ENCODE assay signal across 9 mouse cellular contexts in the genomic region with DNA sequence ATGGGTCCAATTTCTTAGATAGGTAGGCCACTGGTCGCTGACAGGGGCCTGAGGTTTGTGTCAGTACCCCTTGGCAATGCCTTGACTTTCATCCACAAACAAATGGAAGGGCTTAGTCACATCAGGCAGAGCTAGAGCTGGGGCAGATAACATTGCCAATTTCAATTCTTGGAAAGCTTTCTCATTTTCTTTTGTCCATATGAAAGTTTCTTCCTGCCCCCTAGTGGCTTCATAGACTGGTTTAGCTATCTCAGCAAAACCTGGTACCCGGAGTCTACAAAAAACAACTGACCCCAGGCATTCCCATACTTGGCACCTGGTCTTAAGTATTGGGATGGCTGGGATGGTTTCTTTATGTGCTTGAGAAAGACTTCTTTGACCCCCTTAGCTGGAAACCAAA.
A peak's percentile ranks its signal among the peaks of the same experiment; 100 is the strongest.
DNase-seq lines count a peak whose midpoint lies in the region; ATAC-seq and TF ChIP-seq lines count a peak whose summit lies in the region.
"Had no signal": no experiment of that assay in that cellular context is flagged by ENCODE, and none has a peak within 500 bp of the region (broad histone marks: within the 10 kb centered on the region; RNA-seq: fewer than 3 reads in every experiment).

No protein-coding gene starts in this region.

- ATAC-seq in midbrain, postnatal 0 days (ENCODE audit: low FRiP score): no peak
- ATAC-seq in midbrain, embryonic 13.5 days: no peak

- H3K27me3 ChIP-seq in midbrain, postnatal 0 days (ENCODE audit: insufficient read depth, low read length): no peaks in the 10 kb centered on the region
- H3K27me3 ChIP-seq in midbrain, embryonic 13.5 days: no peaks in the 10 kb centered on the region
- H3K27me3 ChIP-seq: hindbrain, embryonic 15.5 days had no signal

- H3K4me1 ChIP-seq in midbrain, postnatal 0 days (ENCODE audit: insufficient read depth, low read length): no peaks in the 10 kb centered on the region
- H3K4me1 ChIP-seq in midbrain, embryonic 13.5 days (replicated peaks): no peaks in the 10 kb centered on the region
- H3K4me1 ChIP-seq: hindbrain, embryonic 15.5 days had no signal

- no peak overlapping the region for H3K9ac ChIP-seq in midbrain, postnatal 0 days (replicated peaks; ENCODE audit: low read length, poor library complexity, severe bottlenecking)
- H3K9ac ChIP-seq in midbrain, embryonic 13.5 days (replicated peaks): no peak overlapping the region
- H3K9ac ChIP-seq: hindbrain, embryonic 15.5 days had no signal

- no peak overlapping the region for H3K4me2 ChIP-seq in midbrain, postnatal 0 days (ENCODE audit: low read depth, low read length, poor library complexity, severe bottlenecking)
- H3K4me2 ChIP-seq in midbrain, embryonic 13.5 days (replicated peaks): no peak overlapping the region
- H3K4me2 ChIP-seq: hindbrain, embryonic 15.5 days had no signal

- WGBS in midbrain, postnatal 0 days: 49% methylated on average over 2 of the region's 2 CpGs
- WGBS in midbrain, embryonic 13.5 days: 68% methylated on average over 2 of the region's 2 CpGs

- peak; percentile 60 for TF ChIP-seq CTCF in midbrain, postnatal 0 days (IDR thresholded peaks at IDR 0.05)

- peak; percentile 12 to 79 for DNase-seq in frontal cortex, adult 2 months (ENCODE audit: extremely low spot score in 1 of 2, low spot score in 1 of 2)
- no peak for DNase-seq in frontal cortex, postnatal 10 days (ENCODE audit: low spot score in 2 of 2)
- peak; percentile 71 for DNase-seq in midbrain, postnatal 0 days (ENCODE audit: low spot score)
- peak; percentile 72 for DNase-seq in embryo, embryonic 10.5 days (ENCODE audit: low spot score)
- peak; percentile 54 for DNase-seq in retina, embryonic 14.5 days (ENCODE audit: low spot score)
- DNase-seq in urinary bladder, postnatal 4 days (ENCODE audit: low spot score in 2 of 2): no peak
- DNase-seq in B cell, adult 2 months: no peak

- no peak overlapping the region for H3K27ac ChIP-seq in midbrain, postnatal 0 days (ENCODE audit: low read depth, low read length)
- no peak overlapping the region for H3K27ac ChIP-seq in midbrain, embryonic 13.5 days
- H3K27ac ChIP-seq: hindbrain, embryonic 15.5 days had no signal

- no peaks in the 10 kb centered on the region for H3K9me3 ChIP-seq in midbrain, postnatal 0 days (ENCODE audit: low read length)
- H3K9me3 ChIP-seq in midbrain, embryonic 13.5 days: no peaks in the 10 kb centered on the region
- H3K9me3 ChIP-seq: hindbrain, embryonic 15.5 days had no signal

- H3K4me3 ChIP-seq in midbrain, postnatal 0 days (ENCODE audit: low read depth, low read length): no peak overlapping the region
- no peak overlapping the region for H3K4me3 ChIP-seq in midbrain, embryonic 13.5 days (replicated peaks)
- H3K4me3 ChIP-seq: hindbrain, embryonic 15.5 days had no signal

- H3K36me3 ChIP-seq in midbrain, postnatal 0 days (ENCODE audit: insufficient read depth, low read length): no peaks in the 10 kb centered on the region
- no peaks in the 10 kb centered on the region for H3K36me3 ChIP-seq in midbrain, embryonic 13.5 days
- H3K36me3 ChIP-seq: hindbrain, embryonic 15.5 days had no signal

Comparison
In these comparisons a context has a peak if more than half of its experiments do, and no peak if none do; other contexts are left out.
1. DNase-seq: peak in frontal cortex, adult 2 months (2 of 2), midbrain, postnatal 0 days (single experiment), embryo, embryonic 10.5 days (single experiment) and retina, embryonic 14.5 days (single experiment); none in frontal cortex, postnatal 10 days (0 of 2), urinary bladder, postnatal 4 days (0 of 2) and B cell, adult 2 months (0 of 2).